Mouse (Mus musculus) stomach, postnatal 0 days (tissue): ENCODE results near the gene Acat3.

Experiments
- CTCF ChIP-seq: IDR thresholded peaks from 2 replicates; pipeline ENCODE4 v1.5.1; 2016; ENCODE audit warnings: antibody characterized with exemption, low read depth, mild to moderate bottlenecking, moderate library complexity
- EP300 ChIP-seq: optimal IDR thresholded peaks from 2 replicates; pipeline ENCODE3; 2016; ENCODE audit warnings: antibody characterized with exemption

DNA sequence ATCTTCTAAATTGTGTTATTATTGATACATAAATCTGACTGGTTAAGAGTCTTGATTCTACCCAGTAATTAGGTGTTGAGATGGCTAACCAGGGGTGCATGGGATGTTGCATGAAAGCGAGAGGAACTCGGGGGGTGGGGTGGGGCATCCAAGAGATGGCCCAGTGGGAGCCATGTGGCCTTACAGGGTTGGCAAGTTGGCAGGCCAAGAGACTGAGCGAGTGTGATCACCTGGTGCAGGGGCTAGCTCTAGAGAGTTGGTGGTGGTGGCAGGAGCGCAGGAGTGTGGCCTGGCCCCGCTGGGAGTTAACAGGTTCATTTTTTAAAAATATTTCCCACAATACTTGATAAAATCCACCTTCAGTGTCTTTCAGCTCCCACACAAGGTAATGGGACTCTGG is 42.7 kb downstream of the Acat3 start:
- TF ChIP-seq CTCF, result no peak
- TF ChIP-seq EP300, result no peak
